In the genomic region with DNA sequence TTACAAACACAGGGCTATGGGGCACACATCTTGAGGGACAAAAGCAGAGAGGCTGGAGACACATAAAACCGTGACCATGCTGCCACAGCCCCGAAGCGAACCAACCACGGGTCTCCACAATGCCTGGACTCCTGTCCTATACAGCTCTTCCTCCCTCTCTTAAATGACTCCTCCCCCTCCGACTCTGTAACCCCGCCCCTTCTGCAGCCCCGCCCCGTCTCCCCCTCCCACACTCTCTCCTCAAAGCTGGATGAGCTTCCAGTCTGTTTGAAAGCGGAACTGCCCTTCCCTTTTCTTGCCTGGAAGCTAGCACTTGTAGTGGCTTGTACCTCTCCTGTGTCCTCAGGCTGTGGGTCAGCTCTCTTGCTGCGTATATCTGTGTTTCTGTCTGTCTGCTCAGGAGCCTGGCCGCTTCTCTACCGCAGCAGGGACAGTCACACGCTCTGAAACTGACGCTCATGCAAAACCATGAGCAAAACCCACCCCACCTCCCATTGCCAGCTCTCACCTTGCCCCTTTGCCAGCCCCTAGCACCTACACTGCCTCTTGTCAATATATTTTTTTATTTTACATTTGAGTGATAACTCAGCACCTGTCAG, we compare ENCODE assay signal across 8 mouse cellular contexts. TPM values are rescaled to one million over a fixed set of nuclear protein-coding genes. Genes with fewer than 3 reads are reported as not detected.
DNase-seq lines count a peak whose midpoint lies in the region; ATAC-seq lines count a peak whose summit lies in the region.

No protein-coding gene starts in this region.

- no peak overlapping the region; the same call in 1 of the 2 replicates for H3K4me3 ChIP-seq in heart, embryonic 16.5 days (ENCODE audit: low read length)
- peak overlapping the region; percentile 5; the same call in 1 of the 2 replicates for H3K4me3 ChIP-seq in lung, embryonic 16.5 days (ENCODE audit: low read length)

- 8% methylated on average over 14 of the region's 14 CpGs for WGBS in heart, embryonic 16.5 days
- WGBS in lung, embryonic 16.5 days, result 5% methylated on average over 14 of the region's 14 CpGs

- H3K9me3 ChIP-seq in heart, embryonic 16.5 days (replicated peaks; ENCODE audit: control insufficient read depth, low read length), result no peaks in the 10 kb centered on the region; the same call in 1 of the 2 replicates
- no peaks in the 10 kb centered on the region for H3K9me3 ChIP-seq in lung, embryonic 16.5 days (ENCODE audit: control insufficient read depth, low read length)

- H3K9ac ChIP-seq in heart, embryonic 16.5 days (ENCODE audit: low read length), result peak overlapping the region; percentile 40
- H3K9ac ChIP-seq in lung, embryonic 16.5 days (ENCODE audit: low read length), result 0 out of 2 replicates have a peak overlapping the region, but pooled peaks have one; percentile 13

- H3K27ac ChIP-seq in heart, embryonic 16.5 days (ENCODE audit: low read length), result no peak overlapping the region
- no peak overlapping the region for H3K27ac ChIP-seq in lung, embryonic 16.5 days (ENCODE audit: low read length)

- peak overlapping the region; percentile 55 for H3K4me2 ChIP-seq in heart, embryonic 16.5 days (ENCODE audit: low read depth, low read length)
- peak overlapping the region; percentile 33 for H3K4me2 ChIP-seq in lung, embryonic 16.5 days (ENCODE audit: low read depth, low read length)

- H3K27me3 ChIP-seq in heart, embryonic 16.5 days (ENCODE audit: control insufficient read depth, insufficient read depth, low read length), result peaks cover 5% of the 10 kb centered on the region
- peaks cover 11% of the 10 kb centered on the region for H3K27me3 ChIP-seq in lung, embryonic 16.5 days (ENCODE audit: control insufficient read depth, insufficient read depth, low read depth, low read length)

- H3K4me1 ChIP-seq in heart, embryonic 16.5 days (ENCODE audit: control insufficient read depth, insufficient read depth, low read length), result peaks cover 14% of the 10 kb centered on the region
- H3K4me1 ChIP-seq in lung, embryonic 16.5 days (replicated peaks; ENCODE audit: control insufficient read depth, insufficient read depth, low read length), result no peaks in the 10 kb centered on the region; the same call in 1 of the 2 replicates

- DNase-seq in retina, postnatal 1 day, result peak; percentile 59
- no peak for DNase-seq in retina, embryonic 14.5 days (ENCODE audit: low spot score)
- peak; percentile 61 for DNase-seq in yolk sac, embryonic 10.5 days (ENCODE audit: low spot score)
- DNase-seq in spleen, postnatal 14 days (ENCODE audit: low spot score in 2 of 2), result no peak
- no peak for DNase-seq in natural killer cell, adult 2 months (ENCODE audit: low spot score in 2 of 2)
- no peak for DNase-seq in B cell, adult 2 months

- no peaks in the 10 kb centered on the region for H3K36me3 ChIP-seq in heart, embryonic 16.5 days (ENCODE audit: control insufficient read depth, insufficient read depth)
- H3K36me3 ChIP-seq in lung, embryonic 16.5 days (ENCODE audit: control insufficient read depth, insufficient read depth, low read length), result no peaks in the 10 kb centered on the region

- ATAC-seq in heart, embryonic 16.5 days (replicated peaks; ENCODE audit: extremely low read depth, insufficient read depth, low FRiP score), result no peak
- peak; percentile 83 for ATAC-seq in lung, embryonic 16.5 days (ENCODE audit: low read depth)

RNA-seq across cellular contexts. Expression of gene Obscn, which starts 5.7 kb away (rescaled TPM):
- polyA plus RNA-seq in heart, embryonic 16.5 days (2015; fragmentation: Nextera tagmentation; extraction: Ambion mirVana), result 87.2 and 91.9 TPM in 2 replicates
- polyA plus RNA-seq in lung, embryonic 16.5 days (2015; fragmentation: Nextera tagmentation; extraction: Ambion mirVana), result 1.9 and 3.0 TPM in 2 replicates

RNA-seq across cellular contexts. Expression of gene Iba57, which starts 21.7 kb away (rescaled TPM):
- 9.5 and 10.4 TPM in 2 replicates for polyA plus RNA-seq in heart, embryonic 16.5 days (2015; fragmentation: Nextera tagmentation; extraction: Ambion mirVana)
- 4.6 and 4.8 TPM in 2 replicates for polyA plus RNA-seq in lung, embryonic 16.5 days (2015; fragmentation: Nextera tagmentation; extraction: Ambion mirVana)

RNA-seq across cellular contexts. Expression of gene Gjc2, which starts 41.1 kb away (rescaled TPM):
- polyA plus RNA-seq in heart, embryonic 16.5 days (2015; fragmentation: Nextera tagmentation; extraction: Ambion mirVana), result 0.50 and 0.54 TPM in 2 replicates
- polyA plus RNA-seq in lung, embryonic 16.5 days (2015; fragmentation: Nextera tagmentation; extraction: Ambion mirVana), result 0.31 and 0.50 TPM in 2 replicates

RNA-seq across cellular contexts. Expression of gene Guk1, which starts 50.1 kb away (rescaled TPM):
- polyA plus RNA-seq in heart, embryonic 16.5 days (2015; fragmentation: Nextera tagmentation; extraction: Ambion mirVana), result 130 and 140 TPM in 2 replicates
- polyA plus RNA-seq in lung, embryonic 16.5 days (2015; fragmentation: Nextera tagmentation; extraction: Ambion mirVana), result 127 and 129 TPM in 2 replicates

Comparison
In these comparisons a context has a peak if more than half of its experiments do, and no peak if none do; other contexts are left out.
1. DNase-seq: peak in retina, postnatal 1 day (single experiment) and yolk sac, embryonic 10.5 days (single experiment); none in retina, embryonic 14.5 days (single experiment), spleen, postnatal 14 days (0 of 2), natural killer cell, adult 2 months (0 of 2) and B cell, adult 2 months (0 of 2).
2. RNA of gene Obscn, which starts 5.7 kb away (polyA plus RNA-seq): 87.2 to 91.9 TPM in heart, embryonic 16.5 days; 1.9 to 3.0 TPM in lung, embryonic 16.5 days; every median in the first group is over 10 times any median in the second.